Mouse (Mus musculus) liver, postnatal 0 days (tissue): ENCODE measurements at regions not wholly inside any gene's neighbourhood (a gene's known extent, or its start where the extent isn't known, plus 50 kb on each side); places are given as distances from the start of the nearest gene placed in this dataset.

Source experiments
- CTCF ChIP-seq: sonication (generic); IDR thresholded peaks from 2 replicates; pipeline ENCODE4 v1.5.1; 2016; ENCODE audit warnings: antibody characterized with exemption, low read depth
- EP300 ChIP-seq: IDR thresholded peaks from 2 replicates; pipeline ENCODE4 v1.6.1; 2016; ENCODE audit warnings: antibody characterized with exemption, low read depth, mild to moderate bottlenecking

GRCm38 (mm10) chr8:96277479-96278138 is 389.3 kb upstream of the Got2 start:
- TF ChIP-seq CTCF = no peak
- TF ChIP-seq EP300 = no peak
